Mouse (Mus musculus) embryonic fibroblast, embryonic 13.5 days (primary cell): ENCODE measurements around the gene Ccdc194. TPM values are rescaled to one million over a fixed set of nuclear protein-coding genes. Genes with fewer than 3 reads are reported as not detected.

Experiments used
- H3K27ac ChIP-seq: 2 replicates; pipeline ENCODE4 v1.5.1; 2012; ENCODE audit warnings: low read length, control low read depth, inconsistent platforms; ENCODE audit not compliant: insufficient read depth
- H3K4me1 ChIP-seq: 2 replicates; pipeline ENCODE4 v1.6.1; 2011; ENCODE audit warnings: low read length; ENCODE audit not compliant: control insufficient read depth, insufficient read depth
- H3K4me3 ChIP-seq: 2 replicates; pipeline ENCODE4 v1.5.1; 2011; ENCODE audit warnings: mild to moderate bottlenecking, control low read depth, low read length; ENCODE audit not compliant: insufficient read depth
- CTCF ChIP-seq: IDR thresholded peaks from 2 replicates; pipeline ENCODE4 v1.5.1; 2011; ENCODE audit warnings: mild to moderate bottlenecking, control low read depth, low read length, moderate library complexity, borderline replicate concordance; ENCODE audit not compliant: insufficient read depth
- POLR2A ChIP-seq: IDR thresholded peaks from 2 replicates; pipeline ENCODE4 v1.6.1; 2011; ENCODE audit warnings: low read depth, mild to moderate bottlenecking, control low read depth, low read length, moderate library complexity
- polyA plus RNA-seq: library from polyadenylated mRNA; stranded (reverse); fragments of >200 nt; gene quantifications from 2 replicates; pipeline ENCODE4 v1.2.4, GENCODE M21; 2011; ENCODE audit warnings: low read depth; ENCODE audit not compliant: missing spikeins, insufficient read length

Ccdc194 gene
- polyA plus RNA-seq, 1 experiment: not detected

DNA sequence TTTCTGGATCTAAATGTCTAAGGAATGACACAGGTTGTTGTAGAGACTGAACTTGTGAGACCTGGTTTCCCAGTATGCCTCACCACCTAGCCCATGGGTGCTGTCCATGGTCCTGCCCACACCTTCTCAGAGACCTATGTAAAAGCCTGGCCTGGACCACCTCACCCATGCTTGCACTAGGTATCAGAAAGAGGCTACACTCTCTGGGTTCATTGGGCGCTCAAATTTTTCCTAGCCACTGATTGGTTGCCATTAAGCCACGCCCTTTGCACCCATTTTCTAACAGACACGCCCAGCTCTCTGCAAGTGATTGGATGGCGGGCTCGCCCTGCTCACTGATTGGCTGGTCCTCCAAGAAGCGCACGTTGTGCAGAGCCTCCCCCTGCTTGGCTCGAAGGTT lies 41.6 kb downstream of the Ccdc194 start:
- H3K4me1 ChIP-seq: no peaks in the 10 kb centered on the region
- H3K4me3 ChIP-seq: no peak overlapping the region
- TF ChIP-seq POLR2A (no peak), CTCF (no peak)
- H3K27ac ChIP-seq: no peak overlapping the region

DNA sequence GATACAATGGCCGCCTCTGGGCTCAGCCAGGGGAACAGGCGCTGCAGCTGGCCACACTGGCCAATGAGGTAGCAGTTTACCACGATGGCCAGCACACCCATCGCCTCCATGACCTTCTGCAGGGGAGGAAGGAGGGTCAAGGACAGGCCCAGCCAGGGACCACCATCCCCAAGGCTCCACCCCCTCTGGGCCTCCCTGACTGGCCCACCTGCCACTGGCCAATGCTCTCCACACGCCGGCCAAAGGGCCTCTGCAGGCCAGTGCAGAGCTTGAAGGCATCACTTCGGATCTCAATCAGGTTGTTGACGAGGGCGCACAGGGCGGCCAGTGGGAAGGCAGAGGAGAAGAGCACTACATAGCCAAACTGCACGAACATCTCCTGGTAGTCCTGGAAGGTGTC lies 46.6 kb downstream of the Ccdc194 start:
- no peak for TF ChIP-seq POLR2A
- no peak for TF ChIP-seq CTCF

GRCm38 (mm10) chr8:71477196-71477845 lies 48.2 kb downstream of the Ccdc194 start:
- H3K4me3 ChIP-seq: no peak overlapping the region
- no peak overlapping the region for H3K27ac ChIP-seq
- TF ChIP-seq CTCF (peak; percentile 25; the same call in 1 of the 2 replicates), POLR2A (no peak)
- H3K4me1 ChIP-seq: 0 out of 2 replicates have a peak, but pooled peaks cover 3% of the 10 kb centered on the region

More for the DNA sequence above, 46.6 kb downstream of the Ccdc194 start:
- no peak overlapping the region for H3K4me3 ChIP-seq
- 0 out of 2 replicates have a peak, but pooled peaks cover 3% of the 10 kb centered on the region for H3K4me1 ChIP-seq
- no peak overlapping the region for H3K27ac ChIP-seq

GRCm38 (mm10) chr8:71476099-71476940 lies 49.2 kb downstream of the Ccdc194 start:
- peak overlapping the region; percentile 40; the same call in 1 of the 2 replicates for H3K4me3 ChIP-seq
- H3K27ac ChIP-seq: peak overlapping the region; percentile 62
- TF ChIP-seq CTCF (no peak), POLR2A (peak; percentile 39; the same call in 1 of the 2 replicates)
- 0 out of 2 replicates have a peak, but pooled peaks cover 3% of the 10 kb centered on the region for H3K4me1 ChIP-seq

- no peak; the same call in 1 of the 2 replicates for TF ChIP-seq POLR2A
- no peak for TF ChIP-seq CTCF
- peak overlapping the region; percentile 7; the same call in 1 of the 2 replicates for H3K4me3 ChIP-seq
- 0 out of 2 replicates have a peak, but pooled peaks cover 3% of the 10 kb centered on the region for H3K4me1 ChIP-seq
- H3K27ac ChIP-seq: peak overlapping the region; percentile 62; the same call in 1 of the 2 replicates
These were observed 49.8 kb downstream of the Ccdc194 start for GRCm38 (mm10) chr8:71475702-71476075.

- Histone ChIP-seq H3K4me1 (peaks cover 6% of the 10 kb centered on the region; the same call in 1 of the 2 replicates), H3K4me3 (no peak overlapping the region), H3K27ac (no peak overlapping the region)
- TF ChIP-seq CTCF: no peak
- TF ChIP-seq POLR2A: no peak
These were observed 50.5 kb downstream of the Ccdc194 start for GRCm38 (mm10) chr8:71474785-71475701.

- H3K4me3 ChIP-seq: no peak overlapping the region
- no peak overlapping the region for H3K27ac ChIP-seq
- H3K4me1 ChIP-seq: peaks cover 6% of the 10 kb centered on the region; the same call in 1 of the 2 replicates
- TF ChIP-seq POLR2A (no peak), CTCF (no peak)
These were observed 51.2 kb downstream of the Ccdc194 start for GRCm38 (mm10) chr8:71474344-71474743.

- TF ChIP-seq CTCF: peak; percentile 21; the same call in 1 of the 2 replicates
- no peak for TF ChIP-seq POLR2A
- no peak overlapping the region for H3K27ac ChIP-seq
- no peak overlapping the region for H3K4me3 ChIP-seq
- peaks cover 6% of the 10 kb centered on the region; the same call in 1 of the 2 replicates for H3K4me1 ChIP-seq
These were observed 52.7 kb downstream of the Ccdc194 start for GRCm38 (mm10) chr8:71472601-71473386.
